Mouse (Mus musculus) adrenal gland, adult 10 weeks (tissue): ENCODE results near the gene Tiam1. TPM values are rescaled to one million over a fixed set of nuclear protein-coding genes. Genes with fewer than 3 reads are reported as not detected.

Experiments used
- polyA plus RNA-seq: library from polyadenylated mRNA; stranded (reverse); fragments of 350-450 nt; fragmentation: Illumina TruSeq; extraction: RNeasy Lipid Tissue Mini Kit (QIAGEN cat#74804); gene quantifications from one replicate; pipeline ENCODE4 v1.2.3, GENCODE M21; 2014; ENCODE audit warnings: low read depth, low replicate concordance

Tiam1 gene
- 53.3 TPM for polyA plus RNA-seq

GRCm38 (mm10) chr16:90143760-90144516 lies at the start of gene Tiam1:
Gene Tiam1 (minus strand): TSS chr16:90143769.

Other genes starting within 250 kb of the Tiam1 start
- 639 TPM for gene Sod1, start 77.0 kb upstream of the Tiam1 start, polyA plus RNA-seq
- 17.0 TPM for gene Scaf4, start 140.7 kb upstream of the Tiam1 start, polyA plus RNA-seq
- gene Hunk, start 242.2 kb upstream of the Tiam1 start, polyA plus RNA-seq, result 1.6 TPM